Mouse (Mus musculus): ENCODE measurements at regions not wholly inside any gene's neighbourhood (a gene's known extent, or its start where the extent isn't known, plus 50 kb on each side); places are given as distances from the start of the nearest gene placed in this dataset.

DNA sequence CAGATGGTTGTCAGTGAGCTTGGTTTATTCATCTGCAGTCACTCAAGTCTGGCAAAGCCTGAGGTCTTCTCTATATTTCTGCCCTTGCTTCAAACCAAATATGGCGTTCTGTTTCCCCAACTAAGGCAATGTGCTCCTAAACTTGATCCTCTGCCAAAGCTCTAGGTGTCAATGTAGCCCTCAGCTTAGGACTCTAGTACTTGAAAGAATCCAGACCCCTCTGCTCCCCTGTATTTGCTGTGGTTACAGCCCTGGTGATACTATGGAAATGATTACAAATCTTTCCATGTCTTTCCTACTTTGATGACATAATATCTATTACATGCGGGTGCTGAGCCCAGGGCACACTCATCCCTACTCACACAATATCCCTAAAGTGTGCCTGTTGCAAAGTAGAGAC lies 672.9 kb upstream of the Tbl1xr1 start:
- H3K9ac ChIP-seq (ENCODE audit: insufficient read depth, low read depth), result no peak overlapping the region
- dilution Hi-C loops (cut with MboI; ENCODE audit: extremely low pct_ligation_motif_present, extremely low pct_unique_long_range_greater_than_20kb, low sequenced_read_pairs), result no loop called here
- DNase-seq (ENCODE audit: extremely low read depth), result no peak

DNA sequence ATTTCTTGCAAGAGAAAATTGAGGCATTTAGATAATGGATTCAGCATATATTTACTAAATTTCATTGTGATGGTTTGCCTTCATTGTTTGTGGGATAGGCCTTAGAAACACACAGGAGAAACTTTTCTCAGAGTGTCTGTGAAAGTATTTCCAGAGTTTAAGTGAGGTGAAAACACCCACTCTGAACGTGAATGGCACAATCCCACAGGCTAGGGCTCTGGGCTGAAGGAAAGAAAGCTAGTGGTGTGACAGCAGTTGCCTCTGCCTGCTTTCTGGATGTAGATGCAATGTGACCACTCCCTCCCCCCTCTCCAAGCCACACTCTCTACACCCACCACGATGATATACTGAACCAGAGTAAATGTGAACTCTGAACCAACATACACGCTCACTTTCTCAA lies 672.4 kb upstream of the Tbl1xr1 start:
- no peak overlapping the region for H3K9ac ChIP-seq (ENCODE audit: insufficient read depth, low read depth)
- H3K9me3 ChIP-seq (replicated peaks; ENCODE audit: low read length), result no peaks in the 10 kb centered on the region
- no peak overlapping the region for H3K27ac ChIP-seq (ENCODE audit: insufficient read depth, low read depth)
- TF ChIP-seq PAX5 (IDR thresholded peaks at IDR 0.05; ENCODE audit: low read length) (no peak), NELFE (IDR thresholded peaks at IDR 0.05; ENCODE audit: low read depth, low read length) (no peak), GABPA (IDR thresholded peaks at IDR 0.05; ENCODE audit: insufficient replicate concordance, low read depth, low read length) (no peak), CHD2 (IDR thresholded peaks at IDR 0.05; ENCODE audit: low read length) (no peak), BHLHE40 (IDR thresholded peaks at IDR 0.05; ENCODE audit: low read depth, low read length) (no peak), JUN (IDR thresholded peaks at IDR 0.05; ENCODE audit: insufficient read depth, low read depth, low read length) (no peak), ZKSCAN1 (IDR thresholded peaks at IDR 0.05; ENCODE audit: borderline replicate concordance, low read depth, low read length) (no peak), USF1 (IDR thresholded peaks at IDR 0.05; ENCODE audit: low read depth, low read length) (no peak), CHD1 (IDR thresholded peaks at IDR 0.05; ENCODE audit: low read depth, low read length) (no peak), ETS1 (conservative IDR thresholded peaks at IDR 0.05; ENCODE audit: low read depth, low read length) (no peak), ZMIZ1 (IDR thresholded peaks at IDR 0.05; ENCODE audit: low read depth, low read length) (no peak), UBTF (IDR thresholded peaks at IDR 0.05; ENCODE audit: low read depth, low read length) (no peak), ZC3H11A (IDR thresholded peaks at IDR 0.05; ENCODE audit: low read depth, low read length) (no peak), ELF1 (IDR thresholded peaks at IDR 0.05; ENCODE audit: low read depth, low read length) (no peak)
- H3K4me3 ChIP-seq (replicated peaks in 1 of 3; ENCODE audit: low read depth in 2 of 3, low read length in 2 of 3, poor library complexity in 1 of 3), result no peak overlapping the region
- dilution Hi-C loops (cut with MboI; ENCODE audit: extremely low pct_ligation_motif_present, extremely low pct_unique_long_range_greater_than_20kb, low sequenced_read_pairs) (no loop called here), in situ Hi-C loops (cut with MboI; ENCODE audit: low pct_ligation_motif_present, low pct_unique_long_range_greater_than_20kb, low sequenced_read_pairs) (no loop called here)
- no peaks in the 10 kb centered on the region for H3K36me3 ChIP-seq (replicated peaks in 1 of 2; ENCODE audit: control insufficient read depth in 1 of 2, insufficient read depth in 1 of 2, low read length in 1 of 2)
- H3K27me3 ChIP-seq (replicated peaks), result no peaks in the 10 kb centered on the region
- H3K4me2 ChIP-seq (ENCODE audit: insufficient read depth, low read depth, poor library complexity, severe bottlenecking), result no peak overlapping the region
- no peaks in the 10 kb centered on the region for H3K79me2 ChIP-seq (replicated peaks; ENCODE audit: control insufficient read depth, extremely low read depth, insufficient read depth, poor library complexity, severe bottlenecking)
- DNase-seq (ENCODE audit: extremely low read depth), result no peak
- H3K4me1 ChIP-seq (ENCODE audit: control insufficient read depth in 1 of 2, insufficient read depth in 2 of 2), result no peaks in the 10 kb centered on the region

More for the DNA sequence above, 672.9 kb upstream of the Tbl1xr1 start:
- Histone ChIP-seq H3K9me3 (replicated peaks; ENCODE audit: low read length) (no peaks in the 10 kb centered on the region), H3K4me2 (ENCODE audit: insufficient read depth, low read depth, poor library complexity, severe bottlenecking) (no peak overlapping the region), H3K4me1 (ENCODE audit: control insufficient read depth in 1 of 2, insufficient read depth in 2 of 2) (no peaks in the 10 kb centered on the region), H3K79me2 (replicated peaks; ENCODE audit: control insufficient read depth, extremely low read depth, insufficient read depth, poor library complexity, severe bottlenecking) (no peaks in the 10 kb centered on the region), H3K27ac (ENCODE audit: insufficient read depth, low read depth) (no peak overlapping the region), H3K4me3 (replicated peaks in 1 of 3; ENCODE audit: low read depth in 2 of 3, low read length in 2 of 3, poor library complexity in 1 of 3) (no peak overlapping the region), H3K27me3 (replicated peaks) (no peaks in the 10 kb centered on the region), H3K36me3 (replicated peaks in 1 of 2; ENCODE audit: control insufficient read depth in 1 of 2, insufficient read depth in 1 of 2, low read length in 1 of 2) (no peaks in the 10 kb centered on the region)
- TF ChIP-seq CHD1 (IDR thresholded peaks at IDR 0.05; ENCODE audit: low read depth, low read length) (no peak), UBTF (IDR thresholded peaks at IDR 0.05; ENCODE audit: low read depth, low read length) (no peak), RAD21 (IDR thresholded peaks at IDR 0.05; ENCODE audit: low read depth, low read length) (no peak), USF2 (conservative IDR thresholded peaks at IDR 0.05; ENCODE audit: low read depth, low read length) (no peak), JUND (conservative IDR thresholded peaks at IDR 0.05; ENCODE audit: low read depth, low read length) (no peak), USF1 (IDR thresholded peaks at IDR 0.05; ENCODE audit: low read depth, low read length) (no peak), TCF12 (IDR thresholded peaks at IDR 0.05; ENCODE audit: low read depth, low read length) (no peak), JUN (IDR thresholded peaks at IDR 0.05; ENCODE audit: insufficient read depth, low read depth, low read length) (no peak), ZMIZ1 (IDR thresholded peaks at IDR 0.05; ENCODE audit: low read depth, low read length) (no peak)
- in situ Hi-C loops (cut with MboI; ENCODE audit: low pct_ligation_motif_present, low pct_unique_long_range_greater_than_20kb, low sequenced_read_pairs), result no loop called here

Measured in CH12.LX (cell line).